Mouse (Mus musculus): Measurements from ENCODE around the gene Phka1. TPM values are rescaled to one million over a fixed set of nuclear protein-coding genes. Genes with fewer than 3 reads are reported as not detected.
"Not testable (repeated sequence)": the region's sequence is repeated elsewhere in the genome, so short reads cannot be mapped to it uniquely, and the experiment has no call there.

The Phka1 gene
- 1.0 and 1.1 TPM in 2 replicates for polyA plus RNA-seq (2015; fragmentation: Nextera tagmentation; extraction: Ambion mirVana)

GRCm38 (mm10) chrX:102643823-102644572, at the start of gene Phka1:
TSS of gene Phka1 (minus strand) at chrX:102644246.
- peak within 1 kb of the TSS; percentile 53 for H3K9ac ChIP-seq

GRCm38 (mm10) chrX:102689252-102689651, 45.2 kb upstream of the Phka1 start:
- H3K4me2 ChIP-seq; H3K9me3 ChIP-seq (replicated peaks); DNase-seq; ATAC-seq (ENCODE audit: low read depth); H3K4me3 ChIP-seq (replicated peaks); H3K9ac ChIP-seq; H3K27ac ChIP-seq; H3K27me3 ChIP-seq; H3K36me3 ChIP-seq; H3K4me1 ChIP-seq (replicated peaks): not testable (repeated sequence)
- WGBS (ENCODE audit: insufficient replicate concordance), result 18% methylated on average over 4 of the region's 4 CpGs

More at GRCm38 (mm10) chrX:102643823-102644572, at the start of gene Phka1:
- ATAC-seq (ENCODE audit: low read depth), result peak; percentile 84
- H3K36me3 ChIP-seq, result no peaks in the 10 kb centered on the region
- peak within 1 kb of the TSS; percentile 67 for H3K4me2 ChIP-seq
- no peaks in the 10 kb centered on the region for H3K4me1 ChIP-seq (replicated peaks)
- H3K9me3 ChIP-seq (replicated peaks), result no peaks in the 10 kb centered on the region
- H3K4me3 ChIP-seq (replicated peaks), result peak within 1 kb of the TSS; percentile 59
- WGBS (ENCODE audit: insufficient replicate concordance), result 19% methylated on average over 60 of the region's 60 CpGs
- no peak within 1 kb of the TSS for H3K27ac ChIP-seq
- peaks cover 26% of the 10 kb centered on the region for H3K27me3 ChIP-seq
- DNase-seq, result peak; percentile 53

GRCm38 (mm10) chrX:102686872-102687271, 42.8 kb upstream of the Phka1 start, which contains the start of gene Gm3880:
TSS of gene Gm3880 (minus strand) at chrX:102686972.
- not testable (repeated sequence) for H3K9me3 ChIP-seq (replicated peaks); H3K4me1 ChIP-seq (replicated peaks); H3K4me3 ChIP-seq (replicated peaks); H3K27me3 ChIP-seq; H3K4me2 ChIP-seq; H3K27ac ChIP-seq; ATAC-seq (ENCODE audit: low read depth); H3K36me3 ChIP-seq; DNase-seq; H3K9ac ChIP-seq
- 75% methylated on average over 5 of the region's 5 CpGs for WGBS (ENCODE audit: insufficient replicate concordance)

- not testable (repeated sequence) for H3K9me3 ChIP-seq (replicated peaks); H3K27me3 ChIP-seq; H3K9ac ChIP-seq; H3K36me3 ChIP-seq; H3K4me3 ChIP-seq (replicated peaks); H3K4me1 ChIP-seq (replicated peaks); DNase-seq; H3K27ac ChIP-seq; ATAC-seq (ENCODE audit: low read depth); H3K4me2 ChIP-seq
- 41% methylated on average over 3 of the region's 3 CpGs for WGBS (ENCODE audit: insufficient replicate concordance)
Observed at GRCm38 (mm10) chrX:102684706-102685105, 40.7 kb upstream of the Phka1 start.

- no peaks in the 10 kb centered on the region for H3K36me3 ChIP-seq
- H3K4me3 ChIP-seq (replicated peaks), result no peak overlapping the region
- DNase-seq (no peak), ATAC-seq (ENCODE audit: low read depth) (no peak)
- H3K9me3 ChIP-seq (replicated peaks), result no peaks in the 10 kb centered on the region
- H3K27ac ChIP-seq, result no peak overlapping the region
- WGBS (ENCODE audit: insufficient replicate concordance), result 45% methylated on average over 2 of the region's 2 CpGs
- H3K4me2 ChIP-seq, result no peak overlapping the region
- H3K4me1 ChIP-seq (replicated peaks), result no peaks in the 10 kb centered on the region
- H3K9ac ChIP-seq, result no peak overlapping the region
- no peaks in the 10 kb centered on the region for H3K27me3 ChIP-seq
Observed at GRCm38 (mm10) chrX:102666641-102667040, 22.6 kb upstream of the Phka1 start.

- no peak overlapping the region for H3K4me2 ChIP-seq
Observed at GRCm38 (mm10) chrX:102660712-102661111, 16.7 kb upstream of the Phka1 start.

GRCm38 (mm10) chrX:102645691-102646090, 1.6 kb upstream of the Phka1 start:
- H3K27me3 ChIP-seq, result peaks cover 26% of the 10 kb centered on the region
- H3K4me2 ChIP-seq, result no peak overlapping the region
- 61% methylated on average over 1 of the region's 1 CpGs for WGBS (ENCODE audit: insufficient replicate concordance)
- H3K4me1 ChIP-seq (replicated peaks), result no peaks in the 10 kb centered on the region
- no peak overlapping the region for H3K9ac ChIP-seq
- no peak overlapping the region for H3K27ac ChIP-seq
- DNase-seq, result no peak
- no peak overlapping the region for H3K4me3 ChIP-seq (replicated peaks)
- H3K9me3 ChIP-seq (replicated peaks), result no peaks in the 10 kb centered on the region
- ATAC-seq (ENCODE audit: low read depth), result no peak
- no peaks in the 10 kb centered on the region for H3K36me3 ChIP-seq

More at GRCm38 (mm10) chrX:102660712-102661111, 16.7 kb upstream of the Phka1 start:
- no peaks in the 10 kb centered on the region for H3K9me3 ChIP-seq (replicated peaks)
- DNase-seq, result no peak
- H3K9ac ChIP-seq, result no peak overlapping the region
- H3K36me3 ChIP-seq, result no peaks in the 10 kb centered on the region
- no peaks in the 10 kb centered on the region for H3K27me3 ChIP-seq
- no peak overlapping the region for H3K4me3 ChIP-seq (replicated peaks)
- ATAC-seq (ENCODE audit: low read depth), result no peak
- H3K4me1 ChIP-seq (replicated peaks), result no peaks in the 10 kb centered on the region
- 8% methylated on average over 3 of the region's 3 CpGs for WGBS (ENCODE audit: insufficient replicate concordance)
- H3K27ac ChIP-seq, result no peak overlapping the region

GRCm38 (mm10) chrX:102645146-102645545, 1.1 kb upstream of the Phka1 start:
- H3K36me3 ChIP-seq, result no peaks in the 10 kb centered on the region
- no peak overlapping the region for H3K27ac ChIP-seq
- WGBS (ENCODE audit: insufficient replicate concordance), result 54% methylated on average over 6 of the region's 6 CpGs
- no peak overlapping the region for H3K9ac ChIP-seq
- peak overlapping the region; percentile 67 for H3K4me2 ChIP-seq
- ATAC-seq (ENCODE audit: low read depth) (no peak), DNase-seq (no peak)
- no peaks in the 10 kb centered on the region for H3K9me3 ChIP-seq (replicated peaks)
- H3K4me3 ChIP-seq (replicated peaks), result no peak overlapping the region; the same call in 1 of the 2 replicates
- peaks cover 26% of the 10 kb centered on the region for H3K27me3 ChIP-seq
- H3K4me1 ChIP-seq (replicated peaks), result no peaks in the 10 kb centered on the region

GRCm38 (mm10) chrX:102644573-102644951, 516 bp upstream of the Phka1 start:
- Histone ChIP-seq H3K27ac (no peak overlapping the region), H3K4me3 (replicated peaks) (peak overlapping the region; percentile 59), H3K4me2 (peak overlapping the region; percentile 67), H3K27me3 (peaks cover 26% of the 10 kb centered on the region), H3K9me3 (replicated peaks) (no peaks in the 10 kb centered on the region), H3K4me1 (replicated peaks) (no peaks in the 10 kb centered on the region), H3K9ac (peak overlapping the region; percentile 53; the same call in 1 of the 2 replicates), H3K36me3 (no peaks in the 10 kb centered on the region)
- ATAC-seq (ENCODE audit: low read depth), result no peak
- 13% methylated on average over 8 of the region's 8 CpGs for WGBS (ENCODE audit: insufficient replicate concordance)
- DNase-seq, result no peak

- no peaks in the 10 kb centered on the region for H3K9me3 ChIP-seq (replicated peaks)
- no peaks in the 10 kb centered on the region for H3K4me1 ChIP-seq (replicated peaks)
- WGBS (ENCODE audit: insufficient replicate concordance), result 38% methylated on average over 2 of the region's 2 CpGs
- H3K4me2 ChIP-seq, result no peak overlapping the region
- no peaks in the 10 kb centered on the region; the same call in 1 of the 2 replicates for H3K27me3 ChIP-seq
- no peak overlapping the region for H3K9ac ChIP-seq
- H3K36me3 ChIP-seq, result no peaks in the 10 kb centered on the region
- no peak overlapping the region for H3K27ac ChIP-seq
- no peak overlapping the region for H3K4me3 ChIP-seq (replicated peaks)
- ATAC-seq (ENCODE audit: low read depth) (peak; percentile 54; the same call in 1 of the 2 replicates), DNase-seq (peak; percentile 5)
Observed at GRCm38 (mm10) chrX:102601269-102601668, 42.8 kb downstream of the Phka1 start.

- H3K4me2 ChIP-seq, result no peak overlapping the region
- H3K4me1 ChIP-seq (replicated peaks), result no peaks in the 10 kb centered on the region
- no peaks in the 10 kb centered on the region for H3K36me3 ChIP-seq
- WGBS (ENCODE audit: insufficient replicate concordance), result 48% methylated on average over 1 of the region's 1 CpGs
- H3K4me3 ChIP-seq (replicated peaks), result no peak overlapping the region
- no peaks in the 10 kb centered on the region for H3K27me3 ChIP-seq
- H3K9ac ChIP-seq, result no peak overlapping the region
- ATAC-seq (ENCODE audit: low read depth) (no peak), DNase-seq (no peak)
- no peak overlapping the region for H3K27ac ChIP-seq
- H3K9me3 ChIP-seq (replicated peaks), result no peaks in the 10 kb centered on the region
Observed at GRCm38 (mm10) chrX:102588560-102588959, 55.5 kb downstream of the Phka1 start.

- H3K9ac ChIP-seq, result no peak overlapping the region
- no peaks in the 10 kb centered on the region for H3K9me3 ChIP-seq (replicated peaks)
- no peak overlapping the region for H3K4me2 ChIP-seq
- H3K4me1 ChIP-seq (replicated peaks), result no peaks in the 10 kb centered on the region
- DNase-seq (no peak), ATAC-seq (ENCODE audit: low read depth) (no peak)
- H3K4me3 ChIP-seq (replicated peaks), result no peak overlapping the region
- no peak overlapping the region for H3K27ac ChIP-seq
- WGBS (ENCODE audit: insufficient replicate concordance), result 20% methylated on average over 1 of the region's 1 CpGs
- no peaks in the 10 kb centered on the region for H3K36me3 ChIP-seq
- no peaks in the 10 kb centered on the region for H3K27me3 ChIP-seq
Observed at GRCm38 (mm10) chrX:102571186-102571585, 72.9 kb downstream of the Phka1 start.

Data from liver, embryonic 13.5 days (tissue).